ENCODE assay signal across 7 mouse cellular contexts in genomic region chr6:38389671-38390070, GRCm38 (mm10). TPM values are rescaled to one million over a fixed set of nuclear protein-coding genes. Genes with fewer than 3 reads are reported as not detected.
DNase-seq lines count a peak whose midpoint lies in the region; TF ChIP-seq lines count a peak whose summit lies in the region.

No protein-coding gene starts in this region.

- peak; percentile 14 for DNase-seq in kidney, adult 18-20 months
- DNase-seq in kidney, adult 11 months, result no peak
- peak; percentile 80 for DNase-seq in MEL (ENCODE audit: low read depth, low spot score)
- DNase-seq in c-Kit-positive CD71-positive TER-119-negative erythroid progenitor cells, embryonic 14.5 days (ENCODE audit: low read depth), result peak; percentile 37
- DNase-seq in layer of hippocampus, adult 11-12 months (ENCODE audit: low spot score), result peak; percentile 59
- DNase-seq in retina, adult 2 months (ENCODE audit: low read depth, low spot score), result peak; percentile 9
- no peak for DNase-seq in gastrocnemius, postnatal 25 days

- no peak overlapping the region for H3K4me3 ChIP-seq in MEL (ENCODE audit: control insufficient read depth in 1 of 2, insufficient read depth in 1 of 2, low read depth in 2 of 2, low read length in 2 of 2)

- H3K9me3 ChIP-seq in MEL (replicated peaks; ENCODE audit: insufficient read depth, low read length), result no peaks in the 10 kb centered on the region

- no peak for TF ChIP-seq EP300 in MEL (IDR thresholded peaks at IDR 0.05; ENCODE audit: low read depth in 1 of 2, low read length in 2 of 2)

- H3K27me3 ChIP-seq in MEL (ENCODE audit: control insufficient read depth in 1 of 2, insufficient read depth in 2 of 2, low read length in 2 of 2), result no peaks in the 10 kb centered on the region

- TF ChIP-seq CTCF in MEL (IDR thresholded peaks at IDR 0.05 in 2 of 3, conservative IDR thresholded peaks at IDR 0.05 in 1 of 3; ENCODE audit: control insufficient read depth in 1 of 3, insufficient read depth in 1 of 3, low read depth in 2 of 3, low read length in 3 of 3, poor library complexity in 1 of 3, severe bottlenecking in 1 of 3), result peak; percentile 64 to 81 (median 69)

- no peaks in the 10 kb centered on the region for H3K36me3 ChIP-seq in MEL (ENCODE audit: control insufficient read depth in 1 of 2, insufficient read depth in 2 of 2, low read length in 2 of 2)

- no peak for TF ChIP-seq POLR2A in MEL (IDR thresholded peaks at IDR 0.05; ENCODE audit: control insufficient read depth in 1 of 2, insufficient read depth in 1 of 2, low read depth in 1 of 2, low read length in 2 of 2, poor library complexity in 1 of 2)

- H3K4me1 ChIP-seq in MEL (ENCODE audit: control insufficient read depth in 1 of 2, insufficient read depth in 2 of 2, low read length in 2 of 2), result no peaks in the 10 kb centered on the region

- TF ChIP-seq RAD21 in MEL (IDR thresholded peaks at IDR 0.05; ENCODE audit: low read depth, low read length), result peak; percentile 78

- H3K79me2 ChIP-seq in MEL (ENCODE audit: control insufficient read depth, insufficient read depth, low read length, poor library complexity), result no peaks in the 10 kb centered on the region

- no peak overlapping the region for H3K9ac ChIP-seq in MEL (ENCODE audit: control insufficient read depth, low read depth, low read length, poor library complexity, severe bottlenecking)

- no peak overlapping the region for H3K27ac ChIP-seq in MEL (ENCODE audit: control insufficient read depth, low read depth, low read length)

TF ChIP-seq in MEL, 35 proteins besides CTCF, POLR2A, EP300 and RAD21:
- TF ChIP-seq SMC3 (IDR thresholded peaks at IDR 0.05; ENCODE audit: low read depth, low read length), result peak; percentile 80
- TF ChIP-seq GABPA (IDR thresholded peaks at IDR 0.05; ENCODE audit: low read depth, low read length), result no peak
- TF ChIP-seq ZC3H11A (IDR thresholded peaks at IDR 0.05; ENCODE audit: low read depth, low read length), result peak; percentile 66

RNA-seq across cellular contexts. Expression of gene Ttc26, which starts 8.4 kb away (rescaled TPM):
- total RNA-seq in MEL (2012; rRNA removed), result 1.3 and 1.4 TPM in 2 replicates
- polyA plus RNA-seq in MEL (2012; ENCODE audit: insufficient read depth in 1 of 2, insufficient read length in 2 of 2, low read depth in 1 of 2, low replicate concordance in 2 of 2, missing spikeins in 1 of 2), result 1 to 10 TPM in 1 of 2 experiments, not detected in 1; 2.1 TPM
- 1 to 10 TPM; 1.1 to 1.7 TPM for total RNA-seq in gastrocnemius, postnatal 25 days (2021)

RNA-seq across cellular contexts. Expression of gene Zc3hav1, which starts 35.3 kb away (rescaled TPM):
- 66.6 and 88.1 TPM in 2 replicates for total RNA-seq in MEL (2012; rRNA removed)
- 10 to 100 TPM; 68.3 to 71.0 TPM for polyA plus RNA-seq in MEL (2012; ENCODE audit: insufficient read depth in 1 of 2, insufficient read length in 2 of 2, low read depth in 1 of 2, low replicate concordance in 2 of 2, missing spikeins in 1 of 2)
- total RNA-seq in gastrocnemius, postnatal 25 days (2021), result 1 to 10 TPM; 5.1 to 6.9 TPM

RNA-seq across cellular contexts. Expression of gene Ubn2, which starts 44.1 kb away (rescaled TPM):
- 12.1 and 13.6 TPM in 2 replicates for total RNA-seq in MEL (2012; rRNA removed)
- 10 to 100 TPM; 16.0 to 39.4 TPM for polyA plus RNA-seq in MEL (2012; ENCODE audit: insufficient read depth in 1 of 2, insufficient read length in 2 of 2, low read depth in 1 of 2, low replicate concordance in 2 of 2, missing spikeins in 1 of 2)
- total RNA-seq in gastrocnemius, postnatal 25 days (2021), result 10 to 100 TPM; 19.6 to 21.6 TPM

Comparison
In these comparisons a context has a peak if more than half of its experiments do, and no peak if none do; other contexts are left out.
1. DNase-seq: peak in kidney, adult 18-20 months (single experiment), MEL (single experiment), c-Kit-positive CD71-positive TER-119-negative erythroid progenitor cells, embryonic 14.5 days (single experiment), layer of hippocampus, adult 11-12 months (single experiment) and retina, adult 2 months (single experiment); none in kidney, adult 11 months (single experiment) and gastrocnemius, postnatal 25 days (single experiment).